In the genomic region with DNA sequence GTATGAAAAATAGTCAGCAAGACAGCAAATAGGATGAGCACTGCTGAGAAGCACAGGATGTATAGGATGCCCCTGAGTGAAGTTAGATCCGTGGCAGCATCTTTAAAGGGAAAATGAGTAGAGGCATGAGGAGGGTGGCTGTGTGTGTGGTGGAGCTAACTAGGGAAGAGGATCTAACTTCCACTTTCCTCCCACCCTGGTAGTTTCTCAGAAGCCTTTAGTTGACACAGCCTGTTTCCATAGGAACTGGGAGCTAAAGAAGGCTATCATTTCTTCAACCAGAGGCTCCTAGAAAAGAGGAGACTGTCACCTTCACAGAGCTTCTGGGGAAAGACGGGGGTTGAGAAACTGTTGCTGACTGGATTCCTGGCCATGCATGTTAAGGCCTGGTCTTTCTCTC, we compare ENCODE assay signal across 25 mouse cellular contexts. TPM values are rescaled to one million over a fixed set of nuclear protein-coding genes. Genes with fewer than 3 reads are reported as not detected.
"Had no signal": no experiment of that assay in that cellular context is flagged by ENCODE, and none has a peak within 500 bp of the region (broad histone marks: within the 10 kb centered on the region; RNA-seq: fewer than 3 reads in every experiment).

No protein-coding gene starts in this region.

- H3K27ac ChIP-seq: kidney, embryonic 15.5 days; left cerebral cortex, adult 2 months; limb, embryonic 10.5 days; limb, embryonic 13.5 days; liver, embryonic 12.5 days; liver, embryonic 15.5 days; lung, embryonic 15.5 days had no signal

- H3K36me3 ChIP-seq: kidney, embryonic 15.5 days; limb, embryonic 10.5 days; limb, embryonic 13.5 days; liver, embryonic 12.5 days; liver, embryonic 15.5 days; lung, embryonic 15.5 days had no signal

- DNase-seq: kidney, adult 8-10 months; kidney, postnatal 10 days; kidney, postnatal 36 days; layer of hippocampus, postnatal 36 days; liver; lung, adult 18-20 months; lung, postnatal 10 days; lung, postnatal 36 days; midbrain, embryonic 14.5 days; thymus, adult 2 months; thymus, postnatal 14 days; thymus, postnatal 4 days had no signal

- ATAC-seq: liver, embryonic 12.5 days had no signal

- H3K4me3 ChIP-seq: kidney, embryonic 15.5 days; left cerebral cortex, adult 2 months; limb, embryonic 10.5 days; limb, embryonic 13.5 days; liver, embryonic 12.5 days; liver, embryonic 15.5 days; lung, embryonic 15.5 days had no signal

RNA-seq across cellular contexts. Expression of a gene that starts 14.1 kb away (rescaled TPM):
- total RNA-seq: layer of hippocampus, postnatal 10 days; layer of hippocampus, postnatal 36 days; left cerebral cortex, postnatal 25 days; midbrain, postnatal 0 days had no signal
- polyA plus RNA-seq: limb, embryonic 10.5 days; liver, embryonic 12.5 days; midbrain, embryonic 11.5 days; midbrain, postnatal 0 days; neural tube, embryonic 11.5 days; neural tube, embryonic 14.5 days had no signal

RNA-seq across cellular contexts. Expression of a gene that starts 31.5 kb away (rescaled TPM):
- total RNA-seq: layer of hippocampus, postnatal 36 days; left cerebral cortex, adult 2 months; left cerebral cortex, postnatal 25 days had no signal
- polyA plus RNA-seq: limb, embryonic 10.5 days; midbrain, embryonic 11.5 days; midbrain, embryonic 14.5 days; midbrain, postnatal 0 days; neural tube, embryonic 11.5 days; neural tube, embryonic 14.5 days had no signal
